Mouse (Mus musculus): Measurements from ENCODE around the gene Fxyd3. TPM values are rescaled to one million over a fixed set of nuclear protein-coding genes. Genes with fewer than 3 reads are reported as not detected.

The Fxyd3 gene
- polyA plus RNA-seq (2014; fragmentation: Nextera tagmentation; extraction: Ambion mirVana), result 0.66 TPM in 1 of 2 replicates, not detected in the other

DNA sequence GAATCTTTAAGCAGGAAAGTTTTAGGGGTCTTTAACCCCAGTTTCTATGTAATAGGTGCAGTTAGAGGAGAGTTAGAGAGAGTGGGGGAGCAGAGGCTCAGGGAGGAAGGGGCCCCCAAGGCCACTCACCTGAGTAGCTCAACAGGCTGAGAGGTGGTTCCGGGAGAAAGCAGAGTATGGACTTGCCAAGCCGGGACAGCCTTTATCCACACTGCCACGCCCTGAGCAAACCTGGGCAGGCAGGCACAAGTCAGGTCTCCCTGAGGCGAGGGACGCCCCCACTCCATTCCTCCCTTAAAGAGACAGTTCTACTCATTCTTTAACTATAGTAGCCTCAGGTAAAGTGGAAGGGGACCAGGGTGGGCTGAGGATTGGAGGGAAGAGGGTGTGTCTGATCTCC lies at the start of gene Fxyd3:
TSS of gene Fxyd3 (minus strand) at position 213 of the 400 bp plus-strand sequence.
- Histone ChIP-seq H3K4me2 (replicated peaks) (no peak within 1 kb of the TSS), H3K9ac (no peak within 1 kb of the TSS), H3K36me3 (replicated peaks; ENCODE audit: control insufficient read depth, insufficient read depth) (no peaks in the 10 kb centered on the region), H3K27me3 (ENCODE audit: control insufficient read depth, insufficient read depth, low read length) (no peaks in the 10 kb centered on the region), H3K4me1 (replicated peaks; ENCODE audit: control insufficient read depth, insufficient read depth, low read length) (no peaks in the 10 kb centered on the region), H3K9me3 (ENCODE audit: control insufficient read depth, low read length) (no peaks in the 10 kb centered on the region), H3K4me3 (replicated peaks; ENCODE audit: low read length) (no peak within 1 kb of the TSS), H3K27ac (no peak within 1 kb of the TSS)
- ATAC-seq (ENCODE audit: low FRiP score) (no peak), DNase-seq (ENCODE audit: low spot score) (no peak)
- 71% methylated on average over 5 of the region's 5 CpGs for WGBS

DNA sequence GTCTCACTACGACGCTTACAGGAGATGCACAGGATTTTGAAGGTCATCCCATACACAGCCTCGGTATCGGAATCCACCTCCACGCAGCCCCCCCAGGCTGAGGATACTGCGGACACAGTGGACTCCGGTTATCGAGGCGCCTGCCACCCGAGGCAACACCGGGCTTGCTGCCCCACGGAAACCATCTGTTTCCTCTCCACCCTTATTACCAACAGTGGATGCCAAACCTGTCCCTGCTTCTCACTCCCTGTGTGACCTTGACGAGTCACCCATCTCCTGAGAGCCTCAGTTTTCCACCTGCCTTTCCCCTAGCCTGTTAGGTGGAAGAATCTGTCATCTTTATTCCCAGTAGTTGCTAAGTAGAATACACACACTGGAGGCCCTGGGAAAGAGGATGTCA lies 48.6 kb upstream of the Fxyd3 start:
- H3K4me2 ChIP-seq (replicated peaks), result no peak overlapping the region
- ATAC-seq (ENCODE audit: low FRiP score), result no peak

DNA sequence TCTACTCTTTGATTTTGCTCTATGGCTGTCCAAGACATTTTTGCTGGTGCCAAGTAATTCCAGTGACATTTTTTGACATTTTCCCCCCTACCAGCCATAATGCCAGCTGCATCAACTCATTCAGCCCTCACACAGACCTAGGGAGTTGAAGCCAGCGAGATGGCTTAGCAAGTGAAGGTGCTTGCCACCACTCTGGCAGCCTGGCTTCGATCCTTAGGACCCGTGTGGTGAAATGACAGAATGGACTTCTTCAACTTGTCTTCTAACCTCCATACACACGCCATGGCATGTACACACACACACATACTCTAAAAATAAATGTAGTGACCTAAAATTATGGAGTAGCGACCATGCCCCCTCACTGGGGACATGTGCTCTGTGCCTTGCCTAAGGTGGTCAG lies 47.9 kb upstream of the Fxyd3 start:
- ATAC-seq (ENCODE audit: low FRiP score) (no peak), DNase-seq (ENCODE audit: low spot score) (no peak)
- Histone ChIP-seq H3K9ac (no peak overlapping the region), H3K4me1 (replicated peaks; ENCODE audit: control insufficient read depth, insufficient read depth, low read length) (0 out of 2 replicates have a peak, but pooled peaks cover 14% of the 10 kb centered on the region), H3K4me2 (replicated peaks) (no peak overlapping the region), H3K9me3 (ENCODE audit: control insufficient read depth, low read length) (no peaks in the 10 kb centered on the region), H3K27ac (no peak overlapping the region), H3K27me3 (ENCODE audit: control insufficient read depth, insufficient read depth, low read length) (peaks cover 20% of the 10 kb centered on the region), H3K4me3 (replicated peaks; ENCODE audit: low read length) (no peak overlapping the region), H3K36me3 (replicated peaks; ENCODE audit: control insufficient read depth, insufficient read depth) (peaks cover 15% of the 10 kb centered on the region)
- 88% methylated on average over 5 of the region's 5 CpGs for WGBS

More for the DNA sequence above, 48.6 kb upstream of the Fxyd3 start:
- no peaks in the 10 kb centered on the region for H3K9me3 ChIP-seq (ENCODE audit: control insufficient read depth, low read length)
- H3K4me1 ChIP-seq (replicated peaks; ENCODE audit: control insufficient read depth, insufficient read depth, low read length), result 0 out of 2 replicates have a peak, but pooled peaks cover 14% of the 10 kb centered on the region
- H3K27me3 ChIP-seq (ENCODE audit: control insufficient read depth, insufficient read depth, low read length), result peaks cover 20% of the 10 kb centered on the region
- no peak overlapping the region for H3K27ac ChIP-seq
- no peak overlapping the region for H3K4me3 ChIP-seq (replicated peaks; ENCODE audit: low read length)
- H3K9ac ChIP-seq, result no peak overlapping the region
- H3K36me3 ChIP-seq (replicated peaks; ENCODE audit: control insufficient read depth, insufficient read depth), result peaks cover 22% of the 10 kb centered on the region
- no peak for DNase-seq (ENCODE audit: low spot score)
- WGBS, result 85% methylated on average over 13 of the region's 13 CpGs

- Histone ChIP-seq H3K27ac (no peak overlapping the region), H3K4me3 (replicated peaks; ENCODE audit: low read length) (no peak overlapping the region), H3K27me3 (ENCODE audit: control insufficient read depth, insufficient read depth, low read length) (peaks cover 20% of the 10 kb centered on the region), H3K9ac (no peak overlapping the region), H3K9me3 (ENCODE audit: control insufficient read depth, low read length) (no peaks in the 10 kb centered on the region), H3K4me1 (replicated peaks; ENCODE audit: control insufficient read depth, insufficient read depth, low read length) (0 out of 2 replicates have a peak, but pooled peaks cover 14% of the 10 kb centered on the region), H3K4me2 (replicated peaks) (no peak overlapping the region), H3K36me3 (replicated peaks; ENCODE audit: control insufficient read depth, insufficient read depth) (peaks cover 8% of the 10 kb centered on the region)
- WGBS, result 85% methylated on average over 3 of the region's 3 CpGs
- DNase-seq (ENCODE audit: low spot score) (no peak), ATAC-seq (ENCODE audit: low FRiP score) (no peak)
Observed at GRCm38 (mm10) chr7:31123697-31124096, 47.2 kb upstream of the Fxyd3 start.

GRCm38 (mm10) chr7:31122641-31123631 lies 46.4 kb upstream of the Fxyd3 start:
- H3K36me3 ChIP-seq (replicated peaks; ENCODE audit: control insufficient read depth, insufficient read depth), result peaks cover under 1% of the 10 kb centered on the region; the same call in 1 of the 2 replicates
- no peak overlapping the region for H3K27ac ChIP-seq
- no peak overlapping the region for H3K4me3 ChIP-seq (replicated peaks; ENCODE audit: low read length)
- H3K9ac ChIP-seq, result no peak overlapping the region
- H3K9me3 ChIP-seq (ENCODE audit: control insufficient read depth, low read length), result no peaks in the 10 kb centered on the region
- no peak overlapping the region for H3K4me2 ChIP-seq (replicated peaks)
- ATAC-seq (ENCODE audit: low FRiP score) (no peak), DNase-seq (ENCODE audit: low spot score) (no peak)
- H3K27me3 ChIP-seq (ENCODE audit: control insufficient read depth, insufficient read depth, low read length), result peaks cover 20% of the 10 kb centered on the region
- WGBS, result 90% methylated on average over 16 of the region's 16 CpGs
- H3K4me1 ChIP-seq (replicated peaks; ENCODE audit: control insufficient read depth, insufficient read depth, low read length), result 0 out of 2 replicates have a peak, but pooled peaks cover 14% of the 10 kb centered on the region

DNA sequence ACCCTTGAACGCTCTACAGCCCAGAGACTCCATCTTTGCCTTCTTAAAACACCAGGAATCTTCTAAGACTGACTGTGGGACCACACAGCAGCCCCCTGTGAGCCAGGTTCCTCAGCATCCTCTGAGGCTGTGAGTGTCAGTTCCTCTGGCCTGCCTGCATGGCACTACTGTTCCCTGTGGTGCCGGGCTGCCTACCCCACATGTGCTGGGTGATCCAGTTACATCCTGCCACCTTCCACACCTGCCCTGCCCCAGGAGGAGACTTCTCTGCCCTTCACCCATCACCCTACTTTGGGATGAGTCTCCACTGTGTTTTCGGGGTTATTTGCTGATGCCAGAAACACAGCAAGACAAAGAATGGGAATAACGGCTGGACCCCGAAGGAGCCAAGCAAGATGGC lies 43.1 kb upstream of the Fxyd3 start:
- Histone ChIP-seq H3K4me2 (replicated peaks) (no peak overlapping the region), H3K4me3 (replicated peaks; ENCODE audit: low read length) (no peak overlapping the region), H3K27me3 (ENCODE audit: control insufficient read depth, insufficient read depth, low read length) (peaks cover under 1% of the 10 kb centered on the region; the same call in 1 of the 2 replicates), H3K9me3 (ENCODE audit: control insufficient read depth, low read length) (no peaks in the 10 kb centered on the region), H3K9ac (no peak overlapping the region), H3K4me1 (replicated peaks; ENCODE audit: control insufficient read depth, insufficient read depth, low read length) (no peaks in the 10 kb centered on the region), H3K36me3 (replicated peaks; ENCODE audit: control insufficient read depth, insufficient read depth) (no peaks in the 10 kb centered on the region), H3K27ac (no peak overlapping the region)
- no peak for DNase-seq (ENCODE audit: low spot score)
- WGBS, result 91% methylated on average over 5 of the region's 5 CpGs
- ATAC-seq (ENCODE audit: low FRiP score), result no peak

GRCm38 (mm10) chr7:31118486-31118885 lies 42.0 kb upstream of the Fxyd3 start:
- Histone ChIP-seq H3K4me3 (replicated peaks; ENCODE audit: low read length) (no peak overlapping the region), H3K36me3 (replicated peaks; ENCODE audit: control insufficient read depth, insufficient read depth) (no peaks in the 10 kb centered on the region), H3K27me3 (ENCODE audit: control insufficient read depth, insufficient read depth, low read length) (no peaks in the 10 kb centered on the region), H3K9me3 (ENCODE audit: control insufficient read depth, low read length) (no peaks in the 10 kb centered on the region), H3K4me1 (replicated peaks; ENCODE audit: control insufficient read depth, insufficient read depth, low read length) (no peaks in the 10 kb centered on the region), H3K9ac (no peak overlapping the region), H3K4me2 (replicated peaks) (no peak overlapping the region), H3K27ac (no peak overlapping the region)
- ATAC-seq (ENCODE audit: low FRiP score), result no peak
- no peak for DNase-seq (ENCODE audit: low spot score)
- 77% methylated on average over 7 of the region's 7 CpGs for WGBS

DNA sequence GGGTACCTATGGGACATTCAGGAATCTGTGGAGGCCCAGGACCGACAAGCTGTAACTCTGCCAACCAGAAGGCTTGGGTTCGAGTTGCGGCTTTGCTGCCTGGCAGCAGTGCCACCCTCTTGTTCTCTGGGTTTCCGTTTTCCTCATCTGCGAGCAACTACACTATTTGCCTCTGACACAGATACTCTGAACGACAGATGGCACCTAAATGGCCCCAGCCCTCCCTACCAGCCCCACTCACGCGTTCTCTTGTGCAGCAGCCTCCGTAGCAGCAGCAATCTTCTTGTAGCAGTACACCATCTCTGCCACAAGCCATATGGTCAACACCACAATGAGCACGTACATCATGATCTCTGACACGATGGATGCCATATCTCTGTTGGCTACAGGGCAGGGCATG lies 41.0 kb upstream of the Fxyd3 start:
- Histone ChIP-seq H3K27ac (no peak overlapping the region), H3K27me3 (ENCODE audit: control insufficient read depth, insufficient read depth, low read length) (no peaks in the 10 kb centered on the region), H3K4me1 (replicated peaks; ENCODE audit: control insufficient read depth, insufficient read depth, low read length) (no peaks in the 10 kb centered on the region), H3K36me3 (replicated peaks; ENCODE audit: control insufficient read depth, insufficient read depth) (no peaks in the 10 kb centered on the region), H3K4me3 (replicated peaks; ENCODE audit: low read length) (no peak overlapping the region), H3K9ac (no peak overlapping the region), H3K4me2 (replicated peaks) (no peak overlapping the region), H3K9me3 (ENCODE audit: control insufficient read depth, low read length) (no peaks in the 10 kb centered on the region)
- ATAC-seq (ENCODE audit: low FRiP score), result no peak
- DNase-seq (ENCODE audit: low spot score), result no peak
- WGBS, result 80% methylated on average over 11 of the region's 11 CpGs

DNA sequence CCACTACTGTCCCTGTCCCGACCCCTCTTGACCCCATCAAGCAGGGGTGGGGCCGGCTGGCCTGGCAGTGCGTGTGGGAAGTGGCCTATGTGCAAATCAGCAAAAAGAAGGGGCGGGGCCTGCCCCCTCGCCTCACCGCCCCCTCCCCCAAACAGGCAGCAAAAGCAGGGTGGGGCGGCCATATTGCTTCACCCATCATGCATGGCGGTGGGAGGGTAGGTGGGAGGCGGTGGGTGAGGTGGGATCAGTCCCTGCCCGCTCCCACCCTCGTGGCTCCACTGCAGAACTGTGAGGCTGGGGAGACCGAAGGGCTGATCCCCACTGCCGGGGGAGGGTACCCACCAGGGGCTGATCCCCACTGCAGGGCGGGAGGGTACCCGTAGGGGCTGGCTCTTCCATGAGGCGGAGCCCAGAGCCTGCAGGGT lies 40.2 kb upstream of the Fxyd3 start:
- Histone ChIP-seq H3K4me2 (replicated peaks) (no peak overlapping the region), H3K27me3 (ENCODE audit: control insufficient read depth, insufficient read depth, low read length) (no peaks in the 10 kb centered on the region), H3K36me3 (replicated peaks; ENCODE audit: control insufficient read depth, insufficient read depth) (no peaks in the 10 kb centered on the region), H3K27ac (no peak overlapping the region), H3K9me3 (ENCODE audit: control insufficient read depth, low read length) (no peaks in the 10 kb centered on the region), H3K4me3 (replicated peaks; ENCODE audit: low read length) (no peak overlapping the region), H3K9ac (no peak overlapping the region), H3K4me1 (replicated peaks; ENCODE audit: control insufficient read depth, insufficient read depth, low read length) (no peaks in the 10 kb centered on the region)
- no peak for ATAC-seq (ENCODE audit: low FRiP score)
- DNase-seq (ENCODE audit: low spot score), result no peak
- 44% methylated on average over 16 of the region's 16 CpGs for WGBS

Data from hindbrain, embryonic 14.5 days (tissue).